Mouse (Mus musculus): ENCODE data around the gene Myom3. TPM values are rescaled to one million over a fixed set of nuclear protein-coding genes. Genes with fewer than 3 reads are reported as not detected.

Gene Myom3
- polyA plus RNA-seq, 1 experiment from 2014 or later: not detected

DNA sequence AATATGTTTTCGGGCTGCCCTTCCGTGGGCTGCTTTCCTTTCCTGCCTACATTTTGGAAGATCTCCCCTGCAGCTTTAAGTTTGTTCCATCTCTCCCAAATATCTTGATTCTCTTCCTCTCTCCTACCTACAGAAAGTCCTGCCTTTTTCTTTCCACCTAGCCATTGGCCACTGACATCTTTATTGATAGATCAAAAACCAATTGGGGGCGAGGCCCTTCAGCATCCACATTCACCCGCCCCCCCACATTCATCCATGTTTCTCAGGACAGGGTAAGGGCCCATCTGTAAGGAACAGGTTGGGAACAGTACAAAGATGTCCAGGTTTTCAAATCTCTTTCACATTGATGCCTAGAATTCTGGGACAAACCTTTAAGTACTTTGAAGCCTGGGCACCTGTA lies 17.3 kb downstream of the Myom3 start:
- no peaks in the 10 kb centered on the region for H3K36me3 ChIP-seq (ENCODE audit: control insufficient read depth, insufficient read depth, low read length)
- H3K4me1 ChIP-seq (ENCODE audit: control insufficient read depth, insufficient read depth, low read length): peaks cover 16% of the 10 kb centered on the region
- 85% methylated on average over 4 of the region's 4 CpGs for WGBS (ENCODE audit: insufficient replicate concordance)
- H3K27me3 ChIP-seq (ENCODE audit: control insufficient read depth, insufficient read depth, low read length): peaks cover 3% of the 10 kb centered on the region; the same call in 1 of the 2 replicates
- H3K27ac ChIP-seq (ENCODE audit: low read depth, low read length): no peak overlapping the region
- no peak overlapping the region for H3K4me3 ChIP-seq (ENCODE audit: low read depth, low read length)
- no peak overlapping the region for H3K9ac ChIP-seq (ENCODE audit: low read depth, low read length)
- no peaks in the 10 kb centered on the region for H3K9me3 ChIP-seq (replicated peaks; ENCODE audit: control insufficient read depth, low read length)
- no peak for ATAC-seq (replicated peaks; ENCODE audit: insufficient number of reproducible peaks, low FRiP score, low TSS enrichment)
- H3K4me2 ChIP-seq: no peak overlapping the region

DNA sequence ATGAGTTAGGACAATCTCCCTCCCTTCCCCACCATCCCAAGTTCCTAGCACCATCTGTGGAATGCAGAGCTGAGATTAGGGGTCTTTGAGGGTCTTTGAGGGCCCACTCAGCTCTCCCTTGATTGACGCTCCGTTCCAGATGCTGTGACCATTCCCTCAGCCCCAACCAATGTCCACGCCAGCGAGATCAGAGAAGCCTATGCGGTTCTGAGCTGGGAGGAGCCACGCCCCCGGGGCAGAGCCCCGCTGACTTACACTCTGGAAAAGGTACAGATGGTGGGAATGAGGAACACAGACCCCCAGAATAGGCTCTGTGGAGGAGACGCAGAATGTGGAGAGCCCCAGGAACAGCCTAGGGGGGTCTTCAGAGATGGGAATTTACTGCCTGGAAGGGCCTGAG lies 20.1 kb downstream of the Myom3 start:
- whole genome bisulfite sequencing (ENCODE audit: insufficient replicate concordance): 62% methylated on average over 9 of the region's 9 CpGs
- H3K27me3 ChIP-seq (ENCODE audit: control insufficient read depth, insufficient read depth, low read length): peaks cover 3% of the 10 kb centered on the region; the same call in 1 of the 2 replicates
- H3K4me2 ChIP-seq: no peak overlapping the region
- no peak overlapping the region for H3K9ac ChIP-seq (ENCODE audit: low read depth, low read length)
- peaks cover 2% of the 10 kb centered on the region; the same call in 1 of the 2 replicates for H3K4me1 ChIP-seq (ENCODE audit: control insufficient read depth, insufficient read depth, low read length)
- no peak for ATAC-seq (replicated peaks; ENCODE audit: insufficient number of reproducible peaks, low FRiP score, low TSS enrichment)
- H3K36me3 ChIP-seq (ENCODE audit: control insufficient read depth, insufficient read depth, low read length): no peaks in the 10 kb centered on the region
- no peak overlapping the region for H3K4me3 ChIP-seq (ENCODE audit: low read depth, low read length)
- no peaks in the 10 kb centered on the region for H3K9me3 ChIP-seq (replicated peaks; ENCODE audit: control insufficient read depth, low read length)
- no peak overlapping the region for H3K27ac ChIP-seq (ENCODE audit: low read depth, low read length)

DNA sequence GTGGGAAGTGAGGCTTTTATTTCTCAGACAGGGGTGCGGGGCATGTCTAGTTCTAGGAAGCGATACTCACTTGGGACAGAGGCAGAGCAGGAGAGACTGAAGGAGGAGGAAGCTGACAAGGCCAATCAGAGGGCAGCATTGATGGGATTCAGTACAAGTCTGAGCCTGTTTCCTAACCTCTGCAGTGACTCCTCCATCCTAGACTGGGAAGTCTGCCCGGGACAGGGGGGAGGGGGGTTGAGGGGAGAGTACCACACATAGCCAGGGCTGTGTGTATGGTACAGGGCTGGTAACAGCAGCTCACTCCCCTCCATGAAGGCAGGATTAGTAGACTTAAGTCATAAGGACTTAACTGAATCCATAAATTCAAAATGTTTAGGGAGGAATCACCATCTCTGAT lies 20.7 kb downstream of the Myom3 start:
- Histone ChIP-seq H3K4me1 (ENCODE audit: control insufficient read depth, insufficient read depth, low read length) (no peaks in the 10 kb centered on the region; the same call in 1 of the 2 replicates), H3K4me3 (ENCODE audit: low read depth, low read length) (no peak overlapping the region), H3K9ac (ENCODE audit: low read depth, low read length) (no peak overlapping the region), H3K27me3 (ENCODE audit: control insufficient read depth, insufficient read depth, low read length) (peaks cover 3% of the 10 kb centered on the region; the same call in 1 of the 2 replicates), H3K27ac (ENCODE audit: low read depth, low read length) (no peak overlapping the region), H3K4me2 (no peak overlapping the region), H3K9me3 (replicated peaks; ENCODE audit: control insufficient read depth, low read length) (no peaks in the 10 kb centered on the region), H3K36me3 (ENCODE audit: control insufficient read depth, insufficient read depth, low read length) (no peaks in the 10 kb centered on the region)
- 69% methylated on average over 3 of the region's 3 CpGs for WGBS (ENCODE audit: insufficient replicate concordance)
- no peak; the same call in 1 of the 2 replicates for ATAC-seq (replicated peaks; ENCODE audit: insufficient number of reproducible peaks, low FRiP score, low TSS enrichment)

DNA sequence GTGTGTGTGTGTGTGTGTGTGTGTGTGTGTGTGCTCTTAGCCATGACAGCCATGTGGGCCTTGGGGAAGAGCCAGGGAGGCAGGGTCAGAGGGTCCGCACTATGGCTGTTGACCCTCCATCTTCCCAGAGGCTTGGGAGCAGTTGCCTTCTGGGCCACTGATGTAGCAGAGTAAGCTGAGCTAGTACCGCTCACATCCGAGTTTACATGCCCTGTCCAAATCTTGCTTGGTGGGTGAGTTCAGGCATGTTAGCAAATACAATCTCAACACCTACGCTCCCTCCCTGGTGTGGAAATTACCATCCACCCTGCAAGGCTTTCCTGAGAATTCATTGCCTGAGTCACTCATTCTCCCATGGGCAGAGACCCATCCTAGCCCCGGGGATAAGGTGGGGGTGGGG lies 21.8 kb downstream of the Myom3 start:
- 87% methylated on average over 5 of the region's 5 CpGs for WGBS (ENCODE audit: insufficient replicate concordance)
- H3K9me3 ChIP-seq (replicated peaks; ENCODE audit: control insufficient read depth, low read length): no peaks in the 10 kb centered on the region
- no peak overlapping the region for H3K4me2 ChIP-seq
- no peak overlapping the region for H3K9ac ChIP-seq (ENCODE audit: low read depth, low read length)
- no peaks in the 10 kb centered on the region for H3K36me3 ChIP-seq (ENCODE audit: control insufficient read depth, insufficient read depth, low read length)
- no peaks in the 10 kb centered on the region for H3K4me1 ChIP-seq (ENCODE audit: control insufficient read depth, insufficient read depth, low read length)
- H3K4me3 ChIP-seq (ENCODE audit: low read depth, low read length): no peak overlapping the region
- no peaks in the 10 kb centered on the region for H3K27me3 ChIP-seq (ENCODE audit: control insufficient read depth, insufficient read depth, low read length)
- no peak overlapping the region for H3K27ac ChIP-seq (ENCODE audit: low read depth, low read length)
- no peak for ATAC-seq (replicated peaks; ENCODE audit: insufficient number of reproducible peaks, low FRiP score, low TSS enrichment)

DNA sequence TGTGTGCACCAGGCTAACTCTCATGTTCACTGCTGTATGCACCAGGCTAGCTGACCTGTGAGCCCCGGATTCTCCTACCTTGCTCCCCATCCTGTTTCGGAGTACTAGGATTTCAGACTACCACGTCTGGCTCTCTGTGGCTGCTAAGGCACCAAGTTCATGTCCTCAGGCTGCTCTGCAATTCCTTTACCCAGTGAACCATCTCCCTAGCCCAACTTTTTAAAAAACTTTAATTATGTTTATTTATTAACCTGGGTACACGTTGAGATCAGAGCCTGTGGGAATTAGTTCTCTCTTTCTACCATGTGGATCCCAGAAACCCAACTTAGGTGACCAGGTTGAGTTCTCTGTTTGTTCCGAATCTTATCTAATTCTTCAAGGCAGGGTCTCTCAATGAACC lies 27.1 kb downstream of the Myom3 start:
- no peak overlapping the region for H3K9ac ChIP-seq (ENCODE audit: low read depth, low read length)
- no peaks in the 10 kb centered on the region for H3K36me3 ChIP-seq (ENCODE audit: control insufficient read depth, insufficient read depth, low read length)
- ATAC-seq (replicated peaks; ENCODE audit: insufficient number of reproducible peaks, low FRiP score, low TSS enrichment): no peak
- WGBS (ENCODE audit: insufficient replicate concordance): 74% methylated on average over 5 of the region's 5 CpGs
- no peaks in the 10 kb centered on the region for H3K4me1 ChIP-seq (ENCODE audit: control insufficient read depth, insufficient read depth, low read length)
- no peaks in the 10 kb centered on the region for H3K9me3 ChIP-seq (replicated peaks; ENCODE audit: control insufficient read depth, low read length)
- no peak overlapping the region for H3K27ac ChIP-seq (ENCODE audit: low read depth, low read length)
- H3K4me2 ChIP-seq: no peak overlapping the region
- H3K4me3 ChIP-seq (ENCODE audit: low read depth, low read length): no peak overlapping the region
- 0 out of 2 replicates have a peak, but pooled peaks cover 3% of the 10 kb centered on the region for H3K27me3 ChIP-seq (ENCODE audit: control insufficient read depth, insufficient read depth, low read length)

DNA sequence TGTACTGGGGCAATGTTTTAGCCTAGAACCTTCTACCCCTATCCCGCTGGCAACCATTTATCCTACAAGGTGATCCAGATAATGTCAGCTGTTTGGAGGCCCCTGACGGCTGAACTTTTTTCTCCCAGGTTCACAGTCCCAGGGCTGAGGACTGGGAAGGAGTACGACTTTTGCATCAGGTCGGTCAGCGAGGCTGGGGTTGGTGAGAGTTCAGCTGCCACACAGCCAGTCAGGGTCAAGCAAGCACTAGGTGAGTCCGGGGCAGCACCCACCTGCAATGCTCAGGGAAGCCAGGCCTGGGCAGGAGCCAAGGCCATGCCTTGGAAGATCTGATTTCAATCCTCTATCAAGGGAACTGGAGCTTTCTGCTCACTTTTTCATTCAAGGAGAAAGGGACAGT lies 27.8 kb downstream of the Myom3 start:
- H3K9me3 ChIP-seq (replicated peaks; ENCODE audit: control insufficient read depth, low read length): no peaks in the 10 kb centered on the region
- no peak overlapping the region for H3K4me3 ChIP-seq (ENCODE audit: low read depth, low read length)
- no peaks in the 10 kb centered on the region for H3K4me1 ChIP-seq (ENCODE audit: control insufficient read depth, insufficient read depth, low read length)
- H3K27me3 ChIP-seq (ENCODE audit: control insufficient read depth, insufficient read depth, low read length): 0 out of 2 replicates have a peak, but pooled peaks cover 3% of the 10 kb centered on the region
- no peak for ATAC-seq (replicated peaks; ENCODE audit: insufficient number of reproducible peaks, low FRiP score, low TSS enrichment)
- WGBS (ENCODE audit: insufficient replicate concordance): 77% methylated on average over 6 of the region's 6 CpGs
- no peak overlapping the region for H3K4me2 ChIP-seq
- no peak overlapping the region for H3K27ac ChIP-seq (ENCODE audit: low read depth, low read length)
- H3K9ac ChIP-seq (ENCODE audit: low read depth, low read length): no peak overlapping the region
- H3K36me3 ChIP-seq (ENCODE audit: control insufficient read depth, insufficient read depth, low read length): no peaks in the 10 kb centered on the region

DNA sequence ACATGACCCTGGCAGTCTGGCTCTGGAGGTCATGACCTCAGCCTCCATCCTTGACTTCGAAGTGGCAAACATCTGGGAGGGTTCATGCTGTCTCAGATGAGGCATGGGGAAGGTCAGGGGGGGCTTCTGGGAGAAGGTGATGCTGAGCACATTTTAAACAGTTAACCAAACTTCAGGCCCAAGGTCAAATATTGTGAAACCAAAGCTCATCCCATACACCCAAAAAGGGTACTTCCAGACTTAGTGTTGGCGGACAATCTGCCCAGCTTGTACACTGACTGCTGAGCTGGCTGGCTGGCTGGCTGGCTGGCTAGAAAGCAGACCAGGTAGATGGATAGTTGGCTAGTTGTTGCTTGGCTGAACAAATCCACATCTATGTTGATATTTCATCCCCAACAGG lies 29.6 kb downstream of the Myom3 start:
- Histone ChIP-seq H3K27ac (ENCODE audit: low read depth, low read length) (no peak overlapping the region), H3K4me1 (ENCODE audit: control insufficient read depth, insufficient read depth, low read length) (no peaks in the 10 kb centered on the region), H3K4me2 (no peak overlapping the region), H3K27me3 (ENCODE audit: control insufficient read depth, insufficient read depth, low read length) (0 out of 2 replicates have a peak, but pooled peaks cover 3% of the 10 kb centered on the region), H3K36me3 (ENCODE audit: control insufficient read depth, insufficient read depth, low read length) (no peaks in the 10 kb centered on the region), H3K4me3 (ENCODE audit: low read depth, low read length) (no peak overlapping the region), H3K9ac (ENCODE audit: low read depth, low read length) (no peak overlapping the region), H3K9me3 (replicated peaks; ENCODE audit: control insufficient read depth, low read length) (no peaks in the 10 kb centered on the region; the same call in 1 of the 2 replicates)
- no peak for ATAC-seq (replicated peaks; ENCODE audit: insufficient number of reproducible peaks, low FRiP score, low TSS enrichment)
- 75% methylated on average over 2 of the region's 2 CpGs for WGBS (ENCODE audit: insufficient replicate concordance)

DNA sequence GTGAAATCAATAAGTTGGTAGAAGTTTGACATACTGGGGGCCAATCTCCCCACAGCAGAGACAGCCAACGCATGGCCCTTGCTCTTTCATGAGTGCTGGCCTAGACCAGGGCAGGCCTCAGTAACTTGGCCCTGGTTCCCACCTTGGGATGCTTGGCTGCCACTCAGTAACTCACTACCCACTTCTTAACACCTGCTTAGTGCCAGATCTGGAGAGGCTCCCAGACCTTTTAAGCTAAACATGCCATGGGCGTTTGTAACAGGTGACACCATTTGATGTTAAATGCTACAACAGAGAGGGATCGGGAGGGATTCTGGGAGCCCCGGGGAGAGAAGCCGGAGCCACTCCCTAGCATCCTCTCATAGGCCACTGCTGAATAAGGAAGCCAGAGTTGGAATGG lies 33.3 kb downstream of the Myom3 start:
- Histone ChIP-seq H3K4me3 (ENCODE audit: low read depth, low read length) (no peak overlapping the region), H3K4me2 (no peak overlapping the region), H3K27ac (ENCODE audit: low read depth, low read length) (no peak overlapping the region), H3K36me3 (ENCODE audit: control insufficient read depth, insufficient read depth, low read length) (no peaks in the 10 kb centered on the region), H3K27me3 (ENCODE audit: control insufficient read depth, insufficient read depth, low read length) (no peaks in the 10 kb centered on the region), H3K9ac (ENCODE audit: low read depth, low read length) (no peak overlapping the region), H3K9me3 (replicated peaks; ENCODE audit: control insufficient read depth, low read length) (no peaks in the 10 kb centered on the region; the same call in 1 of the 2 replicates), H3K4me1 (ENCODE audit: control insufficient read depth, insufficient read depth, low read length) (peaks cover under 1% of the 10 kb centered on the region; the same call in 1 of the 2 replicates)
- WGBS (ENCODE audit: insufficient replicate concordance): 87% methylated on average over 5 of the region's 5 CpGs
- ATAC-seq (replicated peaks; ENCODE audit: insufficient number of reproducible peaks, low FRiP score, low TSS enrichment): no peak

DNA sequence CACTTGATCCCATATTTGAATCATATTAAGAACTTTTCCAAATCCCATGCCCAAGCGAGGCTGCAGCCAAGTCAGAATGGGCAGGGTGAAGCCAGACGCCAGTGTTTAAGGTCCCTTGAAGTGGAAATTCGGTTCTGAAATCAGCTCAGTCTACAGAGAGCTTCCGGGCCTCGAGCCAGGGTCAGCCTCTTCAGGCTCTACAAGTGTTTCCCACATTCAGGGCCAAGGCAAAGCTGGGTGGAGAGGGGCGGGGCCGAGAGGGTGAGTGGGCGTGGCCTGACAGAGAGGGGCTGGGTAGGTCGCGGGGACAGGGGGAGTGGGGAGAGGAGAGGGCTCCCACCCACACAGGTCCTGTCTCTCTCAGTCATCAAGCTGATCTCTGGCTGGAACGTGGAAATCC lies 38.4 kb downstream of the Myom3 start:
- Histone ChIP-seq H3K27me3 (ENCODE audit: control insufficient read depth, insufficient read depth, low read length) (no peaks in the 10 kb centered on the region), H3K9ac (ENCODE audit: low read depth, low read length) (no peak overlapping the region), H3K4me1 (ENCODE audit: control insufficient read depth, insufficient read depth, low read length) (peaks cover 5% of the 10 kb centered on the region; the same call in 1 of the 2 replicates), H3K4me3 (ENCODE audit: low read depth, low read length) (no peak overlapping the region), H3K4me2 (no peak overlapping the region), H3K9me3 (replicated peaks; ENCODE audit: control insufficient read depth, low read length) (no peaks in the 10 kb centered on the region; the same call in 1 of the 2 replicates), H3K36me3 (ENCODE audit: control insufficient read depth, insufficient read depth, low read length) (no peaks in the 10 kb centered on the region), H3K27ac (ENCODE audit: low read depth, low read length) (no peak overlapping the region)
- ATAC-seq (replicated peaks; ENCODE audit: insufficient number of reproducible peaks, low FRiP score, low TSS enrichment): no peak
- WGBS (ENCODE audit: insufficient replicate concordance): 22% methylated on average over 11 of the region's 11 CpGs
